Mouse (Mus musculus) hindbrain, embryonic 16.5 days (tissue): ENCODE data around the gene Exoc5. TPM values are rescaled to one million over a fixed set of nuclear protein-coding genes. Genes with fewer than 3 reads are reported as not detected.
"Not testable (repeated sequence)": the region's sequence is repeated elsewhere in the genome, so short reads cannot be mapped to it uniquely, and the experiment has no call there.

ENCODE experiments used
- ATAC-seq: fragments of 200-750 bp; cut with Nextera tagmentation; 2 replicates; pipeline ENCODE4 v1.8.0; 2017; ENCODE audit warnings: moderate TSS enrichment, moderate library complexity
- H3K27ac ChIP-seq: fragments of 300-500 bp; sonication (generic); 2 replicates; pipeline ENCODE4 v1.5.1; 2014; ENCODE audit warnings: low read depth, mild to moderate bottlenecking, control low read depth, low read length, moderate library complexity
- H3K27me3 ChIP-seq: fragments of 300-500 bp; sonication (generic); replicated peaks from 2 replicates; pipeline ENCODE4 v1.6.1; 2014; ENCODE audit warnings: low read length; ENCODE audit not compliant: control insufficient read depth, insufficient read depth
- H3K36me3 ChIP-seq: fragments of 300-500 bp; sonication (generic); 2 replicates; pipeline ENCODE4 v1.6.1; 2014; ENCODE audit warnings: mild to moderate bottlenecking, low read length, moderate library complexity, mixed read lengths; ENCODE audit not compliant: control insufficient read depth, insufficient read depth
- H3K4me1 ChIP-seq: fragments of 300-500 bp; sonication (generic); 2 replicates; pipeline ENCODE4 v1.6.1; 2014; ENCODE audit warnings: low read depth, low read length; ENCODE audit not compliant: control insufficient read depth, insufficient read depth
- H3K4me2 ChIP-seq: fragments of 300-500 bp; sonication (generic); 2 replicates; pipeline ENCODE4 v1.6.1; 2014; ENCODE audit warnings: mild to moderate bottlenecking, low read length, control low read depth, moderate library complexity
- H3K4me3 ChIP-seq: fragments of 300-500 bp; sonication (generic); 2 replicates; pipeline ENCODE4 v1.5.1; 2014; ENCODE audit warnings: mild to moderate bottlenecking, low read length, control low read depth, moderate library complexity
- H3K9ac ChIP-seq: fragments of 300-500 bp; sonication (generic); 2 replicates; pipeline ENCODE4 v1.6.1; 2014; ENCODE audit warnings: low read depth, mild to moderate bottlenecking, control low read depth, low read length, moderate library complexity
- H3K9me3 ChIP-seq: fragments of 300-500 bp; sonication (generic); 2 replicates; pipeline ENCODE4 v1.6.1; 2014; ENCODE audit warnings: mild to moderate bottlenecking, low read length, moderate library complexity; ENCODE audit not compliant: control insufficient read depth
- WGBS: fragments of 180-500 bp; shearing (Covaris S2); extraction: QIAGEN DNeasy Blood & Tissue Kit; methylation state at CpG from one replicate; pipeline ENCODE4 v1.1.7; 2014; 5-methylcytosine and 5-hydroxymethylcytosine counted together
- polyA plus RNA-seq: library from polyadenylated mRNA; unstranded; fragments of >200 nt; fragmentation: Nextera tagmentation; extraction: Ambion mirVana; gene quantifications from 2 replicates; pipeline ENCODE4 v1.2.1, GENCODE M21; 2015

Exoc5 gene
- 54.6 and 61.4 TPM in 2 replicates for polyA plus RNA-seq

DNA sequence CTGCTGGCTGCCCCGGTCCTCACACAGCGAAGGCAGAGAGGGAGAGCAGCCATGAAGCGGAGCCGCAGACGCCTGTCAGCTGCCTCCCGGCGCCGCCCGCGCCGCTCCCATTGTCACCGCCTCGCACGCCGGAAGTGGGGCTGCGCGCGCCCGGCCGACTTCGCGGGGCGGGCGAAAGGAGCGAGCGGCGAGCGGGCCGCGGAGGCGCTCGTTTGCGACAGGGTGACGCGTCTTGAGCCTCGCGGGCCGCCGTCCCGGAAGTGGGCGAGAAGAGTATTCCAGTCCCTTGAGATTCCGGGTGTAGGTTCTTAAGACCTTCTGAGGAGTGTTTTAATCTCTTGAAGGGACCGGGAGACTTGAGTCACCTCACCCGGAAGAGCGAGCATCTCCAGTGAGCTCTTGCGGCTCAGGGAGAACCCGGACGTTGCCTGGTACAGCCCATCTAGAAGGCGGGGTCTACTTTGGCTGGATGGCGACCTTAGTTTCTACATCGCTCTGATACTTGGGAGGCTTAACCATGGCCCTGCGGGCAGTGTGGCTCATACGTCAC lies at the start of gene Exoc5:
TSS of gene Exoc5 (minus strand) at position 380 of the 550 bp plus-strand sequence.
- H3K36me3 ChIP-seq, result no peaks in the 10 kb centered on the region
- WGBS, result under 1% methylated on average over 53 of the region's 53 CpGs

DNA sequence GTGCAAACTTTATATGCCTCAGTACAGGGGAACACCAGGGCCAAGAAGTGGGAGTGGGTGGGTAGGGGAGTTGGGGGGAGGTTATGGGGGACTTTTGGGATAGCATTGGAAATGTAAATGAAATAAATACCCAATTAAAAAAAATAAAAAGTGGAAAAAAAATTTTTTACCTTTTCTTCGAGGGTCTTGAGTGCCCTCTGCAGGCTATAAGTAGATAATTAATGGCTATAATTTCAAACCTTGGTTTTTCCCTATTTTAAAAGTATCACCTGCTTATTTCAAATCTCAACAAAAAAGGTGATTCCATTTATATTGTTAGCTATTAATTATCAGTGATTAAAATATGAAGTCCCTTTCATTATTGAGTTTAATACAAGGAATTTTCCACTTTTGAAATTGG lies 25.3 kb upstream of the Exoc5 start:
- 70% methylated on average over 1 of the region's 1 CpGs for WGBS
- ATAC-seq, result not testable (repeated sequence)

More for the DNA sequence above, at the start of gene Exoc5:
- Histone ChIP-seq H3K9ac (peak within 1 kb of the TSS; percentile 98), H3K27me3 (no peaks in the 10 kb centered on the region), H3K27ac (peak within 1 kb of the TSS; percentile 99), H3K4me1 (peaks cover 20% of the 10 kb centered on the region), H3K4me3 (peak within 1 kb of the TSS; percentile 95), H3K9me3 (no peaks in the 10 kb centered on the region), H3K4me2 (peak within 1 kb of the TSS; percentile 73)
- peak; percentile 97 for ATAC-seq

DNA sequence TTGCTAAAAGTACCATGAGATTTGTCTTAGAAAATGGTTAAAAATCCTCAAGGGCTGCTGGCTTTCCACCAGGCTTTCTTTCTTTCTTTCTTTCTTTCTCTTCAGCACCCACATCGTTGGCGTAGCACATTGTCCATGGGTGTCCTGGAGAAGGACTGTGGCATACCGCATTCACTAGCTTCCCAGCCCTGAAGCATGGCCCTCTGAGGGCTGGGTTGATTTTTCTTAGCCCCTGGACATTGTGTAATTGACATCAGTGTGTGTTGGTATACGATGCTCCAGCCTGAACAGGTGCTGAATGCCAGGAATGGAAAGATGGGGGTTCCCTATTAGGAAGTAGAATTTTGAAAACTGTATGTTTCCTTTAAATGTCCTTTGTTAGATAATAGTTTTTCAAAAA lies 24.8 kb upstream of the Exoc5 start:
- 93% methylated on average over 4 of the region's 4 CpGs for WGBS
- Histone ChIP-seq H3K9me3 (no peaks in the 10 kb centered on the region), H3K27ac (no peak overlapping the region), H3K4me2 (no peak overlapping the region), H3K9ac (no peak overlapping the region), H3K4me1 (no peaks in the 10 kb centered on the region), H3K27me3 (no peaks in the 10 kb centered on the region), H3K36me3 (0 out of 2 replicates have a peak, but pooled peaks cover 7% of the 10 kb centered on the region), H3K4me3 (no peak overlapping the region)
- no peak for ATAC-seq

More for the DNA sequence above, 25.3 kb upstream of the Exoc5 start:
- not testable (repeated sequence) for H3K4me3 ChIP-seq, H3K36me3 ChIP-seq, H3K9ac ChIP-seq, H3K4me2 ChIP-seq, H3K4me1 ChIP-seq, H3K9me3 ChIP-seq, H3K27me3 ChIP-seq, H3K27ac ChIP-seq

DNA sequence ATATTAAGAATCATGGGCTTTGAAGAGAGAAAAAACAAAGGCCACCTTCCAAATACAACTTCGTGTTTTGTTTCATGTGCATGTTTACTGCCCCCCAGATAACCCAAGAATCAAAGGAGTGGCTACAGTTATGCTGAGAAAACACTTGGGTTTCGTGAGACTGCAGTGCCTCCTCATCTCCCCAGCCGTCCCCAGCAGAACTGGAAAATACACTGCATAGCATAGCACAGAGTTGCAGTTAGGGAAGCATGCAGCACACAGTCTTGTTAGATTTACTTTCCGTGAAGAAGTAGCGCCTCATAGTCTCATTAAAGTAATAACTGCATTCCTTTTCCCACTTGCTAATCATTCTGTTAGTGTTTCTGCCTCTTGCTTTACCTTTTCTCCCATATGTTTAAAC lies 23.6 kb upstream of the Exoc5 start:
- Histone ChIP-seq H3K36me3 (0 out of 2 replicates have a peak, but pooled peaks cover 7% of the 10 kb centered on the region), H3K4me2 (no peak overlapping the region)
- 46% methylated on average over 5 of the region's 5 CpGs for WGBS

DNA sequence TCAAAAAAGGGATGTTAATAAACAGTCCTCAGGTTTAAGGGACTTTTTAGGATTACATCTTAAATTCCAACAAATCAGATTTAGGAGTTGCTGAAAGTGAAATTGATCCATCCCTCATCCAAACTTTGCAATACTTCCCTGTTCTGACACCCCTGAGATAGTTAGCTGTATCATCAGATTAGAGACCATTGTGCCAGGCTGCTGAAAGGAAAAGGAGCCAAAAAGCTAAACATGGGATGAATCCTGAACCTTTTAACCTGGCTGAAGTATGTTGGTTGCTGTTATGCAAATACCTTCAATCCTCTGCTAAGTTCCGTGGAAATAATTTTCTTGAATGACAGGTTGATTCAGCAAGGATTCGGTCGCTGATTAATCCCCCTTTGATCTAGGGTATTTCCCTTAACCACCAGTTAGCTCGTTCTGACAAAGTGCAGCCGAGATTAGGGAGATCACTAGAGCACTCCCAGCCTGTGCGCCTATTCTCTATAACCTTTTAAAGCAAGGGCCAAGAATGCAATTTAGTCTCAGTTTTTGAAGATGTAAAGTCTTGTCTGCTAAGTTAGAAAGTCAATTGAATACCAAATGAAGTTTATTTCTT lies 23.1 kb upstream of the Exoc5 start:
- Histone ChIP-seq H3K4me2 (no peak overlapping the region), H3K27me3 (no peaks in the 10 kb centered on the region), H3K36me3 (0 out of 2 replicates have a peak, but pooled peaks cover 7% of the 10 kb centered on the region), H3K27ac (no peak overlapping the region), H3K4me1 (no peaks in the 10 kb centered on the region), H3K9ac (no peak overlapping the region), H3K9me3 (no peaks in the 10 kb centered on the region), H3K4me3 (no peak overlapping the region)
- no peak for ATAC-seq
- 17% methylated on average over 6 of the region's 6 CpGs for WGBS

More for the DNA sequence above, 23.6 kb upstream of the Exoc5 start:
- Histone ChIP-seq H3K27me3 (no peaks in the 10 kb centered on the region), H3K4me3 (no peak overlapping the region), H3K4me1 (no peaks in the 10 kb centered on the region), H3K9me3 (no peaks in the 10 kb centered on the region), H3K9ac (no peak overlapping the region), H3K27ac (no peak overlapping the region)
- no peak for ATAC-seq

DNA sequence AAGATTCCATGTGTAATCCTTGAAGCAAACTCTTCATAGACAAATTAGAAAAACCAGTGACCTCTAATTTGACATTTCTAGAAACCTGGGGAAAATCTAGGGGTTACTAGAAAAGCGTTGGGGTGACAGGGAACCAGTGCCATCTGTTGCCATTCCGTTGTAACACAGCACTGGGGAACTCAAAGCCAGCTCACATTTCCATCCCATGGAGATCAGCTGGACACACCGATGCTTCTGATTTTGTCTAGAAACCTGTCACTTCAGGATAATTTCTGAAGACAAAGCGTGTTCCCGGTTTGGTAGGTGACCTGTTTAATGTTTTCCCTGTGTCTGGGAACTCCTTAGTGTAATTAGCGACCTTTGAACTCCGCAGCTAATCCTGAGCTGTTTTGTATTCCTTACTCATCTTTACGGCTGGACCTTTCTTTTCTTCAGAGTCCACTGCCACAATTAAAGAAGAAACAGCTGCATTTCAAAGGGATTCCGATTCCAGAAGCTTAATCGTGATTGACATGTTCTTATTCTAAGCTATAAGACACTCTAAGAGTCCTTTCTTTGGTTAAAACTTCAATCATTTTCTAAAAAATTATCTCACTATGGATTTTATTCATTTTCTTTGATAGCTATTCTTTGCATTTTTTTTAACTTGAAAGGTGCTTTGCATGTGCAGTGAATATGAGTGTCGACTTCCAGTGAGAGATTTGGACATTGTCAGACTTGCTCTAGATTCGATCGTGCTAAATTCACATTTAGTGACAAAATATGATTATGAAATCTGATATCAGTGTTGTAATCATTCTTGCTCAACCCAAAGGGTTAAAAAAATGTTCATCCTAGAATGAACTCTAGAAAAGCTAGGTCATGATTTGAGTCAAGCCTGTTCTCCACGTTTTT lies 21.9 kb upstream of the Exoc5 start:
- Histone ChIP-seq H3K4me2 (no peak overlapping the region), H3K9me3 (no peaks in the 10 kb centered on the region), H3K36me3 (0 out of 2 replicates have a peak, but pooled peaks cover 7% of the 10 kb centered on the region), H3K27ac (no peak overlapping the region), H3K27me3 (no peaks in the 10 kb centered on the region), H3K4me1 (no peaks in the 10 kb centered on the region), H3K4me3 (no peak overlapping the region), H3K9ac (no peak overlapping the region)
- 47% methylated on average over 14 of the region's 14 CpGs for WGBS
- ATAC-seq, result no peak

DNA sequence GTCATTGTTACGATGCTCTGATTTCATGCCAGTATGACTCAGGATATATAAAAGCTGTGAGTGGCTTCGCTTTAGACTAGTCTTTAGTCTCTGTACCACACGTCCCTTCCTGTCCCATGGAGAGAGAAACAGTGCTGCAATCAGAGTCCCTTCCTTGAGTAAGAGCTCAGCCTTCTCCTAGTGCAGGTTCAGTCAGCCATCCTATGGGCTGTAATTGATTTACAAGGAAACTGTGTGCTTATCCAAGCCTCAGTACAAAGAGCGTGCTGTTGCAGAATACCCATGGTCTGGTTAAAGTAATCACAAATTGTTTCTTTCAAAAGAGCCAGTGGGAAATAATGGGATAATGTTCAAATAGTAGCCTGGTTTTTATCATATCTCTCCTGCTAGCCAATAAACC lies 20.1 kb upstream of the Exoc5 start:
- no peak for ATAC-seq
- WGBS, result 85% methylated on average over 4 of the region's 4 CpGs

DNA sequence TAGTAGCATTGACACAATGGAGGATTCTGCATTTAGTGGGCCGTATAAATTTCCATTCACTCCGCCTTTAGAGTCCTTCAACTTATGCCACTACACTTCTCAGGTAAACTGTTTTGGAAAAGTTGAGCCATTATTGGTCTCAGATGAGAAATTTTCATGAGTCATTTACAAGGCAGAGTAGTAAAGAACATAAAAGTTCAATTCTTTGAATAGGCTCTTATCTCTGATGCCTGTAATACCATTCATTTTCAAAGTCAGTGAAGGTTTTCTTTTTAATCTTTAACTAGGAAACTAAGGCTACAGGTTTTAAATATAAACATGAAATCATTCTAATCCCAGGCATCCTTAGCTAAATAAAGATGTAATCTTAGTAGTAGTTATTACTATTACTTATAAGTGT lies 12.4 kb upstream of the Exoc5 start:
- Histone ChIP-seq H3K4me1 (no peaks in the 10 kb centered on the region), H3K4me2 (no peak overlapping the region), H3K27ac (no peak overlapping the region), H3K9me3 (no peaks in the 10 kb centered on the region), H3K36me3 (peaks cover 9% of the 10 kb centered on the region), H3K9ac (no peak overlapping the region), H3K4me3 (no peak overlapping the region), H3K27me3 (no peaks in the 10 kb centered on the region)
- WGBS, result 93% methylated on average over 2 of the region's 2 CpGs
- no peak for ATAC-seq

More for the DNA sequence above, 20.1 kb upstream of the Exoc5 start:
- no peaks in the 10 kb centered on the region for H3K27me3 ChIP-seq
- H3K36me3 ChIP-seq, result peaks cover 11% of the 10 kb centered on the region; the same call in 1 of the 2 replicates
- H3K4me2 ChIP-seq, result no peak overlapping the region
- H3K4me1 ChIP-seq, result no peaks in the 10 kb centered on the region
- no peak overlapping the region for H3K27ac ChIP-seq
- H3K9me3 ChIP-seq, result no peaks in the 10 kb centered on the region
- no peak overlapping the region for H3K4me3 ChIP-seq
- no peak overlapping the region for H3K9ac ChIP-seq

DNA sequence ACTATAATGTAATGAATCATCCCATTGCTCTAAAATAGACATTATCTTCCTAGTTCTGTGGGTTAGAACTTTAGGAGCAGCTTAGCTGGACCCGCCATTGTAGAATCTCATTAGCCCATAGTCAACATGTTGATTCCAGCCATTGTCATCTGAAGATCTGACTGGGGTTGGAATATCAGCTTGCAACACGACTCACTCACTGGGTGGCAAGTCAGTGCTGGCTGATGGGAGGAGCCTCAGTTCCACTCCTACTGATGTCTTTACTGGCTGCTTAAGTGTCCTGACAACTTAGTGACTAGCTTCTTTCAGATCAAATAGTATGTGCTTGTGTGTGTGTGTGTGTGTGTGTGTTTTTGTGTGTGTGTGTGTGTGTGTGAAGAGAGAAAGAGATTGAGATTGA lies 7.9 kb upstream of the Exoc5 start:
- H3K4me2 ChIP-seq, result no peak overlapping the region
- no peak overlapping the region for H3K27ac ChIP-seq
- H3K4me3 ChIP-seq, result no peak overlapping the region
- H3K4me1 ChIP-seq, result no peaks in the 10 kb centered on the region
- H3K27me3 ChIP-seq, result no peaks in the 10 kb centered on the region
- 70% methylated on average over 2 of the region's 2 CpGs for WGBS
- no peak overlapping the region for H3K9ac ChIP-seq
- no peaks in the 10 kb centered on the region for H3K9me3 ChIP-seq
- peaks cover 5% of the 10 kb centered on the region for H3K36me3 ChIP-seq
- ATAC-seq, result no peak
